Mouse (Mus musculus) hindbrain, embryonic 15.5 days (tissue): Measurements from ENCODE around the gene Ccdc85c. TPM values are rescaled to one million over a fixed set of nuclear protein-coding genes. Genes with fewer than 3 reads are reported as not detected.
A peak's percentile ranks its signal among the peaks of the same experiment; 100 is the strongest.

Experiments used
- ATAC-seq: fragments of 200-750 bp; cut with Nextera tagmentation; 2 replicates; pipeline ENCODE4 v1.8.0; 2017; ENCODE audit warnings: low read depth, moderate number of reproducible peaks, moderate TSS enrichment; ENCODE audit not compliant: low FRiP score
- H3K27ac ChIP-seq: fragments of 300-500 bp; sonication (generic); replicated peaks from 2 replicates; pipeline ENCODE4 v1.5.1; 2015; ENCODE audit warnings: mild to moderate bottlenecking, inconsistent platforms
- H3K27me3 ChIP-seq: fragments of 300-500 bp; sonication (generic); 2 replicates; pipeline ENCODE4 v1.6.1; 2015; ENCODE audit warnings: control low read depth, inconsistent platforms
- H3K36me3 ChIP-seq: fragments of 300-500 bp; sonication (generic); 2 replicates; pipeline ENCODE4 v1.6.1; 2015; ENCODE audit warnings: control low read depth, inconsistent platforms
- H3K4me1 ChIP-seq: fragments of 300-500 bp; sonication (generic); replicated peaks from 2 replicates; pipeline ENCODE4 v1.6.1; 2015; ENCODE audit warnings: control low read depth, inconsistent platforms
- H3K4me2 ChIP-seq: fragments of 300-500 bp; sonication (generic); 2 replicates; pipeline ENCODE4 v1.6.1; 2015; ENCODE audit warnings: moderate library complexity, mild to moderate bottlenecking, inconsistent platforms
- H3K4me3 ChIP-seq: fragments of 300-500 bp; sonication (generic); 2 replicates; pipeline ENCODE4 v1.5.1; 2015; ENCODE audit warnings: mild to moderate bottlenecking, inconsistent platforms
- H3K9ac ChIP-seq: fragments of 300-500 bp; sonication (generic); 2 replicates; pipeline ENCODE4 v1.6.1; 2015; ENCODE audit warnings: inconsistent platforms
- H3K9me3 ChIP-seq: fragments of 300-500 bp; sonication (generic); 2 replicates; pipeline ENCODE4 v1.6.1; 2016; ENCODE audit warnings: control low read depth, inconsistent platforms
- WGBS: fragments of 180-500 bp; shearing (Covaris S2); methylation state at CpG from one replicate; pipeline ENCODE4 v1.1.7; 2015; 5-methylcytosine and 5-hydroxymethylcytosine counted together
- polyA plus RNA-seq: library from polyadenylated mRNA; unstranded; fragments of >200 nt; fragmentation: Nextera tagmentation; extraction: Ambion mirVana; gene quantifications from 2 replicates; pipeline ENCODE4 v1.2.1, GENCODE M21; 2015

Ccdc85c gene
- polyA plus RNA-seq: 13.7 and 14.7 TPM in 2 replicates

- no peak for ATAC-seq
- under 1% methylated on average over 100 of the region's 120 CpGs for WGBS
Observed at GRCm38 (mm10) chr12:108274661-108275507, at the start of gene Ccdc85c. TSS of gene Ccdc85c (minus strand) at chr12:108275425.

GRCm38 (mm10) chr12:108320096-108320495 lies 44.9 kb upstream of the Ccdc85c start:
- peaks cover 27% of the 10 kb centered on the region for H3K27me3 ChIP-seq
- H3K9ac ChIP-seq: no peak overlapping the region
- 10% methylated on average over 8 of the region's 8 CpGs for WGBS
- no peak overlapping the region for H3K4me3 ChIP-seq
- no peak overlapping the region for H3K27ac ChIP-seq
- no peak overlapping the region for H3K4me2 ChIP-seq
- ATAC-seq: no peak
- no peaks in the 10 kb centered on the region for H3K36me3 ChIP-seq
- peaks cover 27% of the 10 kb centered on the region for H3K4me1 ChIP-seq
- H3K9me3 ChIP-seq: no peaks in the 10 kb centered on the region

More at GRCm38 (mm10) chr12:108274661-108275507, at the start of gene Ccdc85c:
- peak within 1 kb of the TSS; percentile 95 for H3K4me2 ChIP-seq
- H3K36me3 ChIP-seq: no peaks in the 10 kb centered on the region
- H3K4me1 ChIP-seq: peaks cover 76% of the 10 kb centered on the region
- peak within 1 kb of the TSS; percentile 71 for H3K4me3 ChIP-seq
- H3K27me3 ChIP-seq: no peaks in the 10 kb centered on the region
- H3K9me3 ChIP-seq: no peaks in the 10 kb centered on the region
- peak within 1 kb of the TSS; percentile 76 for H3K9ac ChIP-seq
- H3K27ac ChIP-seq: peak within 1 kb of the TSS; percentile 95

GRCm38 (mm10) chr12:108318499-108318898 lies 43.3 kb upstream of the Ccdc85c start:
- Histone ChIP-seq H3K27me3 (peaks cover 27% of the 10 kb centered on the region), H3K4me1 (peaks cover 27% of the 10 kb centered on the region), H3K4me2 (peak overlapping the region; percentile 34), H3K36me3 (no peaks in the 10 kb centered on the region), H3K4me3 (peak overlapping the region; percentile 2; the same call in 1 of the 2 replicates), H3K27ac (no peak overlapping the region), H3K9ac (no peak overlapping the region), H3K9me3 (no peaks in the 10 kb centered on the region)
- 19% methylated on average over 37 of the region's 37 CpGs for WGBS
- no peak for ATAC-seq

GRCm38 (mm10) chr12:108317826-108318430 lies 42.7 kb upstream of the Ccdc85c start:
- H3K27me3 ChIP-seq: peaks cover 27% of the 10 kb centered on the region
- peak overlapping the region; percentile 34 for H3K4me2 ChIP-seq
- 20% methylated on average over 18 of the region's 18 CpGs for WGBS
- H3K9ac ChIP-seq: no peak overlapping the region
- no peak overlapping the region for H3K27ac ChIP-seq
- no peaks in the 10 kb centered on the region for H3K9me3 ChIP-seq
- no peaks in the 10 kb centered on the region for H3K36me3 ChIP-seq
- H3K4me3 ChIP-seq: peak overlapping the region; percentile 2; the same call in 1 of the 2 replicates
- H3K4me1 ChIP-seq: peaks cover 27% of the 10 kb centered on the region
- ATAC-seq: no peak

- Histone ChIP-seq H3K9me3 (no peaks in the 10 kb centered on the region), H3K4me3 (no peak overlapping the region), H3K9ac (no peak overlapping the region), H3K4me2 (no peak overlapping the region), H3K27ac (no peak overlapping the region), H3K36me3 (no peaks in the 10 kb centered on the region), H3K27me3 (peaks cover 27% of the 10 kb centered on the region), H3K4me1 (peaks cover 27% of the 10 kb centered on the region)
- 11% methylated on average over 9 of the region's 9 CpGs for WGBS
- ATAC-seq: no peak
Observed at GRCm38 (mm10) chr12:108317201-108317738, 42.0 kb upstream of the Ccdc85c start.

GRCm38 (mm10) chr12:108316655-108317054 lies 41.4 kb upstream of the Ccdc85c start:
- WGBS: 25% methylated on average over 6 of the region's 6 CpGs
- no peak overlapping the region for H3K4me2 ChIP-seq
- no peaks in the 10 kb centered on the region for H3K9me3 ChIP-seq
- H3K4me1 ChIP-seq: peaks cover 27% of the 10 kb centered on the region
- peaks cover 27% of the 10 kb centered on the region for H3K27me3 ChIP-seq
- H3K27ac ChIP-seq: no peak overlapping the region
- no peaks in the 10 kb centered on the region for H3K36me3 ChIP-seq
- no peak overlapping the region for H3K9ac ChIP-seq
- no peak for ATAC-seq
- H3K4me3 ChIP-seq: no peak overlapping the region

- Histone ChIP-seq H3K4me3 (no peak overlapping the region), H3K27me3 (peaks cover 27% of the 10 kb centered on the region), H3K9ac (no peak overlapping the region), H3K36me3 (no peaks in the 10 kb centered on the region), H3K9me3 (no peaks in the 10 kb centered on the region), H3K27ac (no peak overlapping the region), H3K4me2 (no peak overlapping the region), H3K4me1 (peaks cover 27% of the 10 kb centered on the region)
- ATAC-seq: no peak
- 62% methylated on average over 10 of the region's 10 CpGs for WGBS
Observed at GRCm38 (mm10) chr12:108315818-108316217, 40.6 kb upstream of the Ccdc85c start.

- no peak overlapping the region for H3K9ac ChIP-seq
- no peak overlapping the region for H3K4me2 ChIP-seq
- no peaks in the 10 kb centered on the region for H3K9me3 ChIP-seq
- ATAC-seq: no peak
- WGBS: 86% methylated on average over 1 of the region's 1 CpGs
- H3K4me3 ChIP-seq: no peak overlapping the region
- H3K27me3 ChIP-seq: peaks cover 6% of the 10 kb centered on the region
- no peaks in the 10 kb centered on the region for H3K36me3 ChIP-seq
- peaks cover 13% of the 10 kb centered on the region for H3K4me1 ChIP-seq
- no peak overlapping the region for H3K27ac ChIP-seq
Observed at GRCm38 (mm10) chr12:108313244-108313772, 38.1 kb upstream of the Ccdc85c start.

GRCm38 (mm10) chr12:108312432-108312851 lies 37.2 kb upstream of the Ccdc85c start:
- 0 out of 2 replicates have a peak, but pooled peaks cover 5% of the 10 kb centered on the region for H3K4me1 ChIP-seq
- H3K4me3 ChIP-seq: no peak overlapping the region
- H3K27ac ChIP-seq: no peak overlapping the region
- no peaks in the 10 kb centered on the region for H3K36me3 ChIP-seq
- H3K9ac ChIP-seq: no peak overlapping the region
- ATAC-seq: no peak
- no peak overlapping the region for H3K4me2 ChIP-seq
- no peaks in the 10 kb centered on the region for H3K9me3 ChIP-seq
- no peaks in the 10 kb centered on the region; the same call in 1 of the 2 replicates for H3K27me3 ChIP-seq
- 32% methylated on average over 6 of the region's 6 CpGs for WGBS

- Histone ChIP-seq H3K4me3 (no peak overlapping the region), H3K9ac (no peak overlapping the region), H3K27ac (no peak overlapping the region), H3K9me3 (no peaks in the 10 kb centered on the region), H3K4me2 (no peak overlapping the region), H3K4me1 (peaks cover 7% of the 10 kb centered on the region), H3K36me3 (no peaks in the 10 kb centered on the region), H3K27me3 (no peaks in the 10 kb centered on the region)
- 86% methylated on average over 27 of the region's 27 CpGs for WGBS
- ATAC-seq: no peak
Observed at GRCm38 (mm10) chr12:108311741-108312290, 36.6 kb upstream of the Ccdc85c start.

- no peak for ATAC-seq
- 75% methylated on average over 7 of the region's 7 CpGs for WGBS
Observed at GRCm38 (mm10) chr12:108310456-108311027, 35.3 kb upstream of the Ccdc85c start.

More at GRCm38 (mm10) chr12:108310456-108311027, 35.3 kb upstream of the Ccdc85c start:
- no peaks in the 10 kb centered on the region for H3K9me3 ChIP-seq
- no peak overlapping the region for H3K27ac ChIP-seq
- H3K4me2 ChIP-seq: no peak overlapping the region
- H3K4me3 ChIP-seq: no peak overlapping the region
- no peak overlapping the region for H3K9ac ChIP-seq
- no peaks in the 10 kb centered on the region for H3K36me3 ChIP-seq
- no peaks in the 10 kb centered on the region for H3K27me3 ChIP-seq
- peaks cover 17% of the 10 kb centered on the region for H3K4me1 ChIP-seq
